Mouse (Mus musculus) heart, adult 8-10 months (tissue): ENCODE measurements at regions not wholly inside any gene's neighbourhood (a gene's known extent, or its start where the extent isn't known, plus 50 kb on each side); places are given as distances from the start of the nearest gene placed in this dataset.

Source experiments
- DNase-seq: peaks from one replicate; pipeline ENCODE4 v3.0.0; 2022; ENCODE audit warnings: low spot score

GRCm38 (mm10) chr17:15194894-15195461 is 153.6 kb upstream of the Gm3448 start:
- no peak for DNase-seq

GRCm38 (mm10) chr17:15193831-15194230 is 152.5 kb upstream of the Gm3448 start:
- no peak for DNase-seq

- peak; percentile 65 for DNase-seq
These were observed 151.5 kb upstream of the Gm3448 start for GRCm38 (mm10) chr17:15192840-15193239.

- no peak for DNase-seq
These were observed 143.9 kb upstream of the Gm3448 start for GRCm38 (mm10) chr17:15185217-15185616.

GRCm38 (mm10) chr17:15183800-15184199 is 142.5 kb upstream of the Gm3448 start:
- no peak for DNase-seq

GRCm38 (mm10) chr17:15182105-15182504 is 140.8 kb upstream of the Gm3448 start:
- DNase-seq, result no peak

GRCm38 (mm10) chr17:15180223-15180860 is 139.0 kb upstream of the Gm3448 start:
- DNase-seq, result no peak

GRCm38 (mm10) chr17:15179411-15179951 is 138.1 kb upstream of the Gm3448 start:
- no peak for DNase-seq

- no peak for DNase-seq
These were observed 136.1 kb upstream of the Gm3448 start for GRCm38 (mm10) chr17:15177390-15177789.

GRCm38 (mm10) chr17:15174354-15174953 is 133.1 kb upstream of the Gm3448 start:
- no peak for DNase-seq

- DNase-seq, result no peak
These were observed 126.6 kb upstream of the Gm3448 start for GRCm38 (mm10) chr17:15167927-15168326.

GRCm38 (mm10) chr17:15157693-15158333 is 116.5 kb upstream of the Gm3448 start:
- DNase-seq, result no peak

GRCm38 (mm10) chr17:15152996-15153735 is 111.8 kb upstream of the Gm3448 start:
- no peak for DNase-seq

GRCm38 (mm10) chr17:15152477-15152876 is 111.1 kb upstream of the Gm3448 start:
- DNase-seq, result no peak

- DNase-seq, result no peak
These were observed 110.4 kb upstream of the Gm3448 start for GRCm38 (mm10) chr17:15151695-15152094.

GRCm38 (mm10) chr17:15146607-15147006 is 105.3 kb upstream of the Gm3448 start:
- DNase-seq, result no peak

- no peak for DNase-seq
These were observed 104.0 kb upstream of the Gm3448 start for GRCm38 (mm10) chr17:15145191-15145968.

- no peak for DNase-seq
These were observed 99.1 kb upstream of the Gm3448 start for GRCm38 (mm10) chr17:15140391-15140790.
